Mouse (Mus musculus) forebrain, embryonic 14.5 days (tissue): ENCODE measurements at regions not wholly inside any gene's neighbourhood (a gene's known extent, or its start where the extent isn't known, plus 50 kb on each side); places are given as distances from the start of the nearest gene placed in this dataset.
A peak's percentile ranks its signal among the peaks of the same experiment; 100 is the strongest.

Experiments
- ATAC-seq: fragments of 200-750 bp; cut with Nextera tagmentation; 2 replicates; pipeline ENCODE4 v1.8.0; 2017; ENCODE audit warnings: mild to moderate bottlenecking, moderate library complexity
- DNase-seq: peaks from one replicate; pipeline ENCODE4 v3.0.0-alpha.2; 2015; ENCODE audit warnings: low spot score
- H3K27ac ChIP-seq: fragments of 300-500 bp; sonication (generic); 2 replicates; pipeline ENCODE4 v1.5.1; 2014; ENCODE audit warnings: low read depth, mild to moderate bottlenecking, control low read depth, low read length, moderate library complexity
- H3K27me3 ChIP-seq: fragments of 300-500 bp; sonication (generic); replicated peaks from 2 replicates; pipeline ENCODE4 v1.6.1; 2014; ENCODE audit warnings: low read length, control low read depth, mixed read lengths; ENCODE audit not compliant: control insufficient read depth, insufficient read depth
- H3K36me3 ChIP-seq: fragments of 300-500 bp; sonication (generic); 2 replicates; pipeline ENCODE4 v1.6.1; 2014; ENCODE audit warnings: low read length, control low read depth; ENCODE audit not compliant: control insufficient read depth, insufficient read depth
- H3K4me1 ChIP-seq: fragments of 300-500 bp; sonication (generic); 2 replicates; pipeline ENCODE4 v1.6.1; 2014; ENCODE audit warnings: antibody characterized with exemption, low read length, control low read depth; ENCODE audit not compliant: control insufficient read depth, insufficient read depth
- H3K4me2 ChIP-seq: fragments of 300-500 bp; sonication (generic); 2 replicates; pipeline ENCODE4 v1.6.1; 2014; ENCODE audit warnings: mild to moderate bottlenecking, control low read depth, low read length
- H3K4me3 ChIP-seq: fragments of 300-500 bp; sonication (generic); 2 replicates; pipeline ENCODE4 v1.5.1; 2014; ENCODE audit warnings: low read depth, low read length, control low read depth
- H3K9ac ChIP-seq: fragments of 300-500 bp; sonication (generic); 2 replicates; pipeline ENCODE4 v1.6.1; 2014; ENCODE audit warnings: mild to moderate bottlenecking, low read length, control low read depth, moderate library complexity
- H3K9me3 ChIP-seq: fragments of 300-500 bp; sonication (generic); replicated peaks from 2 replicates; pipeline ENCODE4 v1.6.1; 2016; ENCODE audit warnings: low read length, control low read depth, mixed read lengths; ENCODE audit not compliant: control insufficient read depth
- WGBS: fragments of 180-500 bp; shearing (Covaris S2); extraction: QIAGEN DNeasy Blood & Tissue Kit; methylation state at CpG from one replicate; pipeline ENCODE4 v1.1.7; 2014; 5-methylcytosine and 5-hydroxymethylcytosine counted together

- Histone ChIP-seq H3K4me1 (no peaks in the 10 kb centered on the region), H3K4me2 (no peak overlapping the region), H3K36me3 (no peaks in the 10 kb centered on the region), H3K27ac (no peak overlapping the region), H3K9ac (no peak overlapping the region), H3K27me3 (no peaks in the 10 kb centered on the region), H3K9me3 (no peaks in the 10 kb centered on the region), H3K4me3 (no peak overlapping the region)
- ATAC-seq (no peak), DNase-seq (no peak)
- WGBS = 60% methylated on average over 5 of the region's 5 CpGs
Observed at GRCm38 (mm10) chr11:22661072-22661471, 149.2 kb downstream of the Tmem17 start.

GRCm38 (mm10) chr11:22661713-22662551, 150.0 kb downstream of the Tmem17 start:
- H3K36me3 ChIP-seq = no peaks in the 10 kb centered on the region
- no peak overlapping the region for H3K4me2 ChIP-seq
- 53% methylated on average over 10 of the region's 12 CpGs for WGBS
- H3K27me3 ChIP-seq = no peaks in the 10 kb centered on the region
- peak; percentile 48; the same call in 1 of the 2 replicates for ATAC-seq
- DNase-seq = peak; percentile 21
- no peak overlapping the region for H3K4me3 ChIP-seq
- H3K9me3 ChIP-seq = no peaks in the 10 kb centered on the region
- no peaks in the 10 kb centered on the region for H3K4me1 ChIP-seq
- no peak overlapping the region for H3K27ac ChIP-seq
- no peak overlapping the region for H3K9ac ChIP-seq

- no peak overlapping the region for H3K27ac ChIP-seq
- DNase-seq = no peak
- H3K4me2 ChIP-seq = no peak overlapping the region
- ATAC-seq = no peak
- H3K4me1 ChIP-seq = no peaks in the 10 kb centered on the region
- no peak overlapping the region for H3K9ac ChIP-seq
- no peaks in the 10 kb centered on the region for H3K36me3 ChIP-seq
- H3K9me3 ChIP-seq = no peaks in the 10 kb centered on the region
- H3K27me3 ChIP-seq = no peaks in the 10 kb centered on the region
- H3K4me3 ChIP-seq = no peak overlapping the region
- WGBS = 71% methylated on average over 4 of the region's 4 CpGs
Observed at GRCm38 (mm10) chr11:22665978-22666377, 154.1 kb downstream of the Tmem17 start.

- 88% methylated on average over 5 of the region's 5 CpGs for WGBS
- DNase-seq (no peak), ATAC-seq (no peak)
- Histone ChIP-seq H3K9me3 (no peaks in the 10 kb centered on the region), H3K27ac (no peak overlapping the region), H3K4me2 (no peak overlapping the region), H3K36me3 (no peaks in the 10 kb centered on the region), H3K4me3 (no peak overlapping the region), H3K27me3 (no peaks in the 10 kb centered on the region), H3K4me1 (peaks cover under 1% of the 10 kb centered on the region), H3K9ac (no peak overlapping the region)
Observed at GRCm38 (mm10) chr11:22666378-22666777, 154.5 kb downstream of the Tmem17 start.

GRCm38 (mm10) chr11:22668220-22668619, 156.3 kb downstream of the Tmem17 start:
- peaks cover 8% of the 10 kb centered on the region for H3K4me1 ChIP-seq
- H3K27ac ChIP-seq = no peak overlapping the region
- ATAC-seq = no peak
- H3K36me3 ChIP-seq = no peaks in the 10 kb centered on the region
- WGBS = 72% methylated on average over 2 of the region's 2 CpGs
- no peak overlapping the region for H3K9ac ChIP-seq
- no peak overlapping the region for H3K4me3 ChIP-seq
- H3K27me3 ChIP-seq = no peaks in the 10 kb centered on the region
- H3K4me2 ChIP-seq = no peak overlapping the region
- DNase-seq = no peak
- no peaks in the 10 kb centered on the region for H3K9me3 ChIP-seq

- Histone ChIP-seq H3K4me2 (no peak overlapping the region), H3K36me3 (no peaks in the 10 kb centered on the region), H3K27ac (no peak overlapping the region), H3K4me3 (no peak overlapping the region), H3K4me1 (peaks cover 8% of the 10 kb centered on the region), H3K9ac (no peak overlapping the region), H3K9me3 (no peaks in the 10 kb centered on the region), H3K27me3 (no peaks in the 10 kb centered on the region)
- 91% methylated on average over 4 of the region's 4 CpGs for WGBS
- no peak for DNase-seq
- no peak for ATAC-seq
Observed at GRCm38 (mm10) chr11:22669267-22669666, 157.4 kb downstream of the Tmem17 start.

GRCm38 (mm10) chr11:22671791-22672490, 160.1 kb downstream of the Tmem17 start:
- DNase-seq (peak; percentile 69), ATAC-seq (peak; percentile 97)
- WGBS = 34% methylated on average over 5 of the region's 5 CpGs
- Histone ChIP-seq H3K27ac (peak overlapping the region; percentile 44; the same call in 1 of the 2 replicates), H3K4me3 (no peak overlapping the region), H3K9ac (no peak overlapping the region), H3K4me1 (peaks cover 8% of the 10 kb centered on the region), H3K9me3 (no peaks in the 10 kb centered on the region), H3K4me2 (no peak overlapping the region), H3K27me3 (no peaks in the 10 kb centered on the region), H3K36me3 (no peaks in the 10 kb centered on the region)

- DNase-seq = no peak
- no peak overlapping the region for H3K4me3 ChIP-seq
- peaks cover 8% of the 10 kb centered on the region for H3K4me1 ChIP-seq
- H3K9me3 ChIP-seq = no peaks in the 10 kb centered on the region
- no peaks in the 10 kb centered on the region for H3K27me3 ChIP-seq
- H3K27ac ChIP-seq = no peak overlapping the region
- WGBS = 93% methylated on average over 3 of the region's 3 CpGs
- no peak overlapping the region for H3K9ac ChIP-seq
- no peaks in the 10 kb centered on the region for H3K36me3 ChIP-seq
- no peak overlapping the region for H3K4me2 ChIP-seq
- ATAC-seq = no peak
Observed at GRCm38 (mm10) chr11:22675047-22675446, 163.2 kb downstream of the Tmem17 start.

- ATAC-seq (no peak), DNase-seq (no peak)
- H3K27ac ChIP-seq = no peak overlapping the region
- no peak overlapping the region for H3K4me3 ChIP-seq
- peaks cover 8% of the 10 kb centered on the region for H3K4me1 ChIP-seq
- 83% methylated on average over 1 of the region's 1 CpGs for WGBS
- H3K9me3 ChIP-seq = no peaks in the 10 kb centered on the region
- H3K27me3 ChIP-seq = no peaks in the 10 kb centered on the region
- no peaks in the 10 kb centered on the region for H3K36me3 ChIP-seq
- H3K4me2 ChIP-seq = no peak overlapping the region
- no peak overlapping the region for H3K9ac ChIP-seq
Observed at GRCm38 (mm10) chr11:22675754-22676153, 163.9 kb downstream of the Tmem17 start.
